Mouse (Mus musculus): ENCODE data around the gene Cyp2c38. TPM values are rescaled to one million over a fixed set of nuclear protein-coding genes. Genes with fewer than 3 reads are reported as not detected.

The Cyp2c38 gene
- not detected in 2 replicates for polyA plus RNA-seq (2015; fragmentation: Nextera tagmentation; extraction: Ambion mirVana)

DNA sequence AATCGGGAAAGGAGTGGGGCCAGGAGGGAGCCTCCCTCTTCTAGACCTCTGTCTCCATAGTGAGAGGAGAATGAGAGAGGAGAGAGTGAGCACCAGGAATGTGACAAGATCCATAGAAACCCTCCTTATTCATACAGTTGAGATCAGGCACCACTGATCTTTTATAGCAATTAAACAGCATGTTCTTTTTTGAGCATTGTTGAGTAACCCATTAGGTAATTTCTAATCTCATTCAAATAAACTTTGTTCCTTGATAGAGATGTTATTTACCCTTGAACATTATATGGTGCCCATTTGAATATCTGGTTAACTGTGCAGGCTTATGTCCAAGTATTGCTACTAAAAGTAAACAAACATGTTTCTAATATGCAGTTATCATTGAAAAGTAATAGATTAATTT lies at the start of gene Cyp2c38:
TSS of gene Cyp2c38 (minus strand) at position 135 of the 400 bp plus-strand sequence.

DNA sequence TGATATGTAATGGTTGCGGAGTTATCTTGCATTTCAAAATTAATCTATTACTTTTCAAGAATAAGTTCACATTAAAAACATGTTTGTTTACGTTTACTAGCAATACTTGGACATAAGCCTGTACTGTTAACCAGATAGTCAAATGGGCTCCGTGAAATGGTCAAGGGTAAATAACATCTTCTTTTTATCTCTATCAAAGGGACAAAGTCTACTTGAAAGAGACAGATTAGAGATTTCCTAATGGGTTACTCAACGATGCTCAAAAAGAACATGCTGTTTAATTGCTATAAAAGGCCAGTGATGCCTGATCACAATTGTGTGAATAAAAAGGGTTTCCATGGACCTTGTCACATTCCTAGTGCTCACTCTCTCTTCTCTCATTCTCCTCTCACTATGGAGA lies 47.7 kb upstream of the Cyp2c38 start, which contains the start of gene Cyp2c39:
TSS of gene Cyp2c39 (plus strand) at position 329 of the 400 bp plus-strand sequence.

Other genes starting within 250 kb of the Cyp2c38 start
- gene Cyp2c29, start 193.7 kb downstream of the Cyp2c38 start, polyA plus RNA-seq (2015; fragmentation: Nextera tagmentation; extraction: Ambion mirVana), result not detected in 2 replicates
- not detected in 2 replicates for gene Cyp2c39, start 47.8 kb upstream of the Cyp2c38 start, polyA plus RNA-seq (2015; fragmentation: Nextera tagmentation; extraction: Ambion mirVana)
- gene Cyp2c67, start 186.0 kb upstream of the Cyp2c38 start, polyA plus RNA-seq (2015; fragmentation: Nextera tagmentation; extraction: Ambion mirVana), result not detected in 2 replicates